Mouse (Mus musculus) ES-E14 (cell line): ENCODE results near the gene Ccdc88b.

Experiments used
- CHD2 ChIP-seq: IDR thresholded peaks from 2 replicates; pipeline ENCODE4 v1.6.1; 2014; ENCODE audit warnings: mild to moderate bottlenecking, low read depth, low read length, inconsistent platforms
- HCFC1 ChIP-seq: IDR thresholded peaks from 2 replicates; pipeline ENCODE4 v1.6.1; 2012; ENCODE audit warnings: low read length, inconsistent platforms, borderline replicate concordance; ENCODE audit not compliant: insufficient read depth
- MAFK ChIP-seq: IDR thresholded peaks from 2 replicates; pipeline ENCODE4 v1.6.1; 2014; ENCODE audit warnings: mild to moderate bottlenecking, low read depth, low read length, inconsistent platforms; ENCODE audit not compliant: insufficient read depth
- ZNF384 ChIP-seq: IDR thresholded peaks from 2 replicates; pipeline ENCODE4 v1.6.1; 2012; ENCODE audit warnings: low read depth, low read length, inconsistent platforms

- TF ChIP-seq CHD2 (no peak), HCFC1 (no peak), ZNF384 (no peak), MAFK (no peak)
These were observed at the start of gene Ccdc88b for GRCm38 (mm10) chr19:6858031-6858430.
